Comparison of ENCODE assay signal across 24 mouse cellular contexts in the genomic region with DNA sequence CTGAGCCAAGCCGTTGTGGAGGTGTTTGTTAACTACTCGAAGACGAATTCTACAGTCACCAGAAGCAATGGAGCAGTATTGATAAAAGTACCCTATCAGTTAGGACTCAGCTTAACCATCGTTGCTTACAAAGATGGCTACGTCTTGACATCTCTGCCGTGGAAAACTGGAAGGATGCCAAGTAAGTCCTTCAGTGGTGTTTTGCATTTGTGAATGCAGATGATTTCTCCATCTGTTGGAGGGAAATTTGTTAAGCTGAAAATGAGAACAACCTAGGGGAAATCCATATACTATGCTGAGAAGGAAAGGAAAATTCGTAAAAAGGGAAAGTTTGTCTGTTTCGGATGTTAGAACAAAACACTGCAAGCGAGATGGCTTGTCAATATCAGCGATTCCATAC.
"Had no signal": no experiment of that assay in that cellular context is flagged by ENCODE, and none has a peak within 500 bp of the region (broad histone marks: within the 10 kb centered on the region; RNA-seq: fewer than 3 reads in every experiment).

No protein-coding gene starts in this region.

- H3K9me3 ChIP-seq: limb, embryonic 12.5 days; limb, embryonic 15.5 days; liver, embryonic 12.5 days; liver, embryonic 15.5 days; lung, embryonic 15.5 days; megakaryocyte, embryonic 14.5 days; midbrain, embryonic 10.5 days; midbrain, embryonic 13.5 days; neural tube, embryonic 13.5 days had no signal

- H3K4me3 ChIP-seq: limb, embryonic 12.5 days; limb, embryonic 15.5 days; liver, embryonic 12.5 days; liver, embryonic 15.5 days; lung, embryonic 15.5 days; megakaryocyte, embryonic 14.5 days; midbrain, embryonic 10.5 days; midbrain, embryonic 13.5 days; myocyte; neural tube, embryonic 13.5 days had no signal

- ATAC-seq: liver, embryonic 12.5 days; midbrain, embryonic 13.5 days; midbrain, embryonic 16.5 days had no signal

- DNase-seq: kidney, postnatal 14 days; kidney, postnatal 4 days; left cerebral cortex, postnatal 4 days; lung, adult 18-20 months; lung, postnatal 10 days; lung, postnatal 36 days; right cerebral cortex, adult 18-20 months; right cerebral cortex, postnatal 14 days; right cerebral cortex, postnatal 4 days; thymus, adult 2 months; thymus, postnatal 14 days; thymus, postnatal 4 days had no signal

- H3K27me3 ChIP-seq: limb, embryonic 12.5 days; limb, embryonic 15.5 days; liver, embryonic 12.5 days; liver, embryonic 15.5 days; lung, embryonic 15.5 days; megakaryocyte, embryonic 14.5 days; midbrain, embryonic 13.5 days; neural tube, embryonic 13.5 days had no signal

- H3K9ac ChIP-seq: limb, embryonic 12.5 days; limb, embryonic 15.5 days; liver, embryonic 12.5 days; liver, embryonic 15.5 days; lung, embryonic 15.5 days; midbrain, embryonic 13.5 days; neural tube, embryonic 13.5 days had no signal

- H3K27ac ChIP-seq: limb, embryonic 12.5 days; limb, embryonic 15.5 days; liver, embryonic 12.5 days; liver, embryonic 15.5 days; lung, embryonic 15.5 days; midbrain, embryonic 10.5 days; midbrain, embryonic 13.5 days; neural tube, embryonic 13.5 days; stomach, postnatal 0 days had no signal

- H3K4me1 ChIP-seq: limb, embryonic 15.5 days; liver, embryonic 12.5 days; liver, embryonic 15.5 days; lung, embryonic 15.5 days; megakaryocyte, embryonic 14.5 days; midbrain, embryonic 10.5 days; midbrain, embryonic 13.5 days; neural tube, embryonic 13.5 days had no signal

- H3K36me3 ChIP-seq: limb, embryonic 12.5 days; limb, embryonic 15.5 days; liver, embryonic 12.5 days; liver, embryonic 15.5 days; lung, embryonic 15.5 days had no signal

- H3K4me2 ChIP-seq: limb, embryonic 12.5 days; limb, embryonic 15.5 days; liver, embryonic 12.5 days; liver, embryonic 15.5 days; lung, embryonic 15.5 days; midbrain, embryonic 13.5 days; neural tube, embryonic 13.5 days had no signal
